ENCODE assay signal across 17 mouse cellular contexts in the genomic region with DNA sequence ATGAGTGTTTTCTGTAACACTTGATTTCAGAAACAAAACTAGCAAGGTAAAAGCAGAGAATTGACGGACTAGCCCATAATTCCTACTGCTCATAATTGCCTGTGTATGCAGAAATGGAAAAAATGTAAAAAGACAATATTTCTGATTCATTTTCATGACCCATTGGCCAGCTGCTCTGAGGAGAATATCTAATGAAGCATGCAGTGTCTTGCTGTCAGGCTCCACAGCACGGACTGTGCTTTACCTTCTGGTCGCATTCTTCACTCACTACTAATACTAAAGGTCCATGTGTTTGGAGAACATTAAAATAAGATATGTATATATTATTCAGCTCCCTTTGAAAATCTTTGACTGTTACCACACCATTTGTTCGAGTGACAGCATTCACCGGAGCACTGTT. TPM values are rescaled to one million over a fixed set of nuclear protein-coding genes. Genes with fewer than 3 reads are reported as not detected.
"Had no signal": no experiment of that assay in that cellular context is flagged by ENCODE, and none has a peak within 500 bp of the region (broad histone marks: within the 10 kb centered on the region; RNA-seq: fewer than 3 reads in every experiment).

No protein-coding gene starts in this region.

- DNase-seq: kidney, adult 11 months; kidney, adult 8-10 months; kidney, postnatal 14 days; kidney, postnatal 4 days; liver, embryonic 13.5 days; lung, adult 2 months; lung, postnatal 14 days; lung, postnatal 4 days; right cerebral cortex, adult 18-20 months; right cerebral cortex, postnatal 14 days; right cerebral cortex, postnatal 4 days; thymus, adult 2 months; thymus, postnatal 25 days had no signal

RNA-seq across cellular contexts. Expression of gene Cdh9, which starts 49.5 kb away (rescaled TPM):
- total RNA-seq: liver, adult 2 months; megakaryocyte progenitor cell, adult 5-6 weeks; megakaryocyte-erythroid progenitor cell, adult 5-6 weeks; neutrophil, adult 5-6 weeks had no signal
